Mouse (Mus musculus) neural tube, embryonic 13.5 days (tissue): ENCODE data around the gene Cldn34c1. TPM values are rescaled to one million over a fixed set of nuclear protein-coding genes. Genes with fewer than 3 reads are reported as not detected.
A peak's percentile ranks its signal among the peaks of the same experiment; 100 is the strongest.
"Not testable (repeated sequence)": the region's sequence is repeated elsewhere in the genome, so short reads cannot be mapped to it uniquely, and the experiment has no call there.

Source experiments
- ATAC-seq: fragments of 200-750 bp; cut with Nextera tagmentation; 2 replicates; pipeline ENCODE4 v1.8.0; 2017; ENCODE audit warnings: low read depth, mild to moderate bottlenecking, moderate TSS enrichment, moderate library complexity
- H3K27ac ChIP-seq: fragments of 300-500 bp; sonication (generic); replicated peaks from 2 replicates; pipeline ENCODE4 v1.5.1; 2015; ENCODE audit warnings: moderate library complexity, mild to moderate bottlenecking, inconsistent platforms
- H3K27me3 ChIP-seq: fragments of 300-500 bp; sonication (generic); 2 replicates; pipeline ENCODE4 v1.6.1; 2015; ENCODE audit warnings: mild to moderate bottlenecking, inconsistent platforms
- H3K36me3 ChIP-seq: fragments of 300-500 bp; sonication (generic); 2 replicates; pipeline ENCODE4 v1.6.1; 2015; ENCODE audit warnings: mild to moderate bottlenecking, inconsistent platforms
- H3K4me1 ChIP-seq: fragments of 300-500 bp; sonication (generic); replicated peaks from 2 replicates; pipeline ENCODE4 v1.6.1; 2015; ENCODE audit warnings: inconsistent platforms
- H3K4me2 ChIP-seq: fragments of 300-500 bp; sonication (generic); 2 replicates; pipeline ENCODE4 v1.6.1; 2015; ENCODE audit warnings: inconsistent platforms, mild to moderate bottlenecking, moderate library complexity
- H3K4me3 ChIP-seq: fragments of 300-500 bp; sonication (generic); 2 replicates; pipeline ENCODE4 v1.5.1; 2015; ENCODE audit warnings: mild to moderate bottlenecking, inconsistent platforms
- H3K9ac ChIP-seq: fragments of 300-500 bp; sonication (generic); 2 replicates; pipeline ENCODE4 v1.6.1; 2015; ENCODE audit warnings: moderate library complexity, mild to moderate bottlenecking, inconsistent platforms
- H3K9me3 ChIP-seq: fragments of 300-500 bp; sonication (generic); 2 replicates; pipeline ENCODE4 v1.6.1; 2016; ENCODE audit warnings: inconsistent platforms
- WGBS: fragments of 180-500 bp; shearing (Covaris S2); methylation state at CpG from one replicate; pipeline ENCODE4 v1.1.7; 2015; 5-methylcytosine and 5-hydroxymethylcytosine counted together
- polyA plus RNA-seq: library from polyadenylated mRNA; unstranded; fragments of >200 nt; fragmentation: Nextera tagmentation; extraction: Ambion mirVana; gene quantifications from 2 replicates; pipeline ENCODE4 v1.2.1, GENCODE M21; 2015

The Cldn34c1 gene
- 40.6 and 44.4 TPM in 2 replicates for polyA plus RNA-seq

- WGBS, result 8% methylated on average over 65 of the region's 66 CpGs
- H3K4me1 ChIP-seq, result no peaks in the 10 kb centered on the region
- H3K27ac ChIP-seq, result peak within 1 kb of the TSS; percentile 97
- H3K4me2 ChIP-seq, result peak within 1 kb of the TSS; percentile 52
- H3K9ac ChIP-seq, result peak within 1 kb of the TSS; percentile 81
- peak within 1 kb of the TSS; percentile 55 for H3K4me3 ChIP-seq
- H3K9me3 ChIP-seq, result no peaks in the 10 kb centered on the region
- H3K27me3 ChIP-seq, result no peaks in the 10 kb centered on the region
- ATAC-seq, result peak; percentile 99
- no peaks in the 10 kb centered on the region for H3K36me3 ChIP-seq
Observed at GRCm38 (mm10) chrX:123103291-123104260, at the start of gene Cldn34c1. Gene Cldn34c1 (plus strand): TSS chrX:123103495.

GRCm38 (mm10) chrX:123087441-123087840, 15.9 kb upstream of the Cldn34c1 start:
- WGBS, result 83% methylated on average over 3 of the region's 3 CpGs
- no peaks in the 10 kb centered on the region for H3K36me3 ChIP-seq
- H3K4me3 ChIP-seq, result no peak overlapping the region
- H3K27me3 ChIP-seq, result no peaks in the 10 kb centered on the region
- H3K4me2 ChIP-seq, result no peak overlapping the region
- no peaks in the 10 kb centered on the region for H3K9me3 ChIP-seq
- no peaks in the 10 kb centered on the region for H3K4me1 ChIP-seq
- H3K27ac ChIP-seq, result no peak overlapping the region
- no peak for ATAC-seq
- no peak overlapping the region for H3K9ac ChIP-seq

- H3K9me3 ChIP-seq, H3K4me1 ChIP-seq, H3K27me3 ChIP-seq, H3K36me3 ChIP-seq: not testable (repeated sequence)
- Histone ChIP-seq H3K9ac (peak overlapping the region; percentile 81), H3K27ac (peak overlapping the region; percentile 97), H3K4me2 (peak overlapping the region; percentile 52), H3K4me3 (peak overlapping the region; percentile 55)
- 15% methylated on average over 5 of the region's 5 CpGs for WGBS
- ATAC-seq, result peak; percentile 42; the same call in 1 of the 2 replicates
Observed at GRCm38 (mm10) chrX:123102806-123103205, 489 bp upstream of the Cldn34c1 start.

- not testable (repeated sequence) for ATAC-seq, H3K4me1 ChIP-seq, H3K36me3 ChIP-seq, H3K9me3 ChIP-seq, H3K27me3 ChIP-seq
- H3K27ac ChIP-seq, result peak overlapping the region; percentile 97
- WGBS, result 20% methylated on average over 7 of the region's 7 CpGs
- H3K9ac ChIP-seq, result peak overlapping the region; percentile 81
- H3K4me2 ChIP-seq, result peak overlapping the region; percentile 52
- H3K4me3 ChIP-seq, result peak overlapping the region; percentile 55
Observed at GRCm38 (mm10) chrX:123104692-123105091, 1.4 kb downstream of the Cldn34c1 start.

GRCm38 (mm10) chrX:123222381-123222780, 119.1 kb downstream of the Cldn34c1 start, which contains the start of gene Srsx:
Gene Srsx (minus strand): TSS chrX:123222481.
- H3K9ac ChIP-seq, H3K4me2 ChIP-seq, ATAC-seq, H3K4me1 ChIP-seq, H3K27ac ChIP-seq, H3K9me3 ChIP-seq, H3K4me3 ChIP-seq, H3K27me3 ChIP-seq, H3K36me3 ChIP-seq: not testable (repeated sequence)
- 57% methylated on average over 1 of the region's 1 CpGs for WGBS

Other genes starting within 250 kb of the Cldn34c1 start
- gene Gm17521, start 73.8 kb upstream of the Cldn34c1 start, polyA plus RNA-seq, result not detected in 2 replicates
- gene Srsx, start 119.0 kb downstream of the Cldn34c1 start, polyA plus RNA-seq, result not detected in 2 replicates
- not detected in 2 replicates for gene Gm17577, start 143.4 kb downstream of the Cldn34c1 start, polyA plus RNA-seq